Mouse (Mus musculus): ENCODE data around the gene Gdpd5.

- TF ChIP-seq CTCF (IDR thresholded peaks at IDR 0.05; ENCODE audit: low read depth): no peak
- no peak for TF ChIP-seq EP300 (optimal IDR thresholded peaks at IDR 0.05)
Observed at GRCm38 (mm10) chr7:99404031-99404735, 23.0 kb downstream of the Gdpd5 start.
